Mouse (Mus musculus) left cerebral cortex, postnatal 36 days (tissue): ENCODE measurements at regions not wholly inside any gene's neighbourhood (a gene's known extent, or its start where the extent isn't known, plus 50 kb on each side); places are given as distances from the start of the nearest gene placed in this dataset.
"Not testable (repeated sequence)": the region's sequence is repeated elsewhere in the genome, so short reads cannot be mapped to it uniquely, and the experiment has no call there.

Experiments
- DNase-seq, 2 experiments: peaks; one replicate each; pipeline ENCODE4 v3.0.0; 2021 to 2022; ENCODE audit warnings: low spot score in 2 of 2, mixed read lengths in 1 of 2
- intact Hi-C: fragments of 180-260 bp; cut with DNase I; formaldehyde crosslinking; loops from one replicate; pipeline ENCODE4 v1.15.1; 2025

DNA sequence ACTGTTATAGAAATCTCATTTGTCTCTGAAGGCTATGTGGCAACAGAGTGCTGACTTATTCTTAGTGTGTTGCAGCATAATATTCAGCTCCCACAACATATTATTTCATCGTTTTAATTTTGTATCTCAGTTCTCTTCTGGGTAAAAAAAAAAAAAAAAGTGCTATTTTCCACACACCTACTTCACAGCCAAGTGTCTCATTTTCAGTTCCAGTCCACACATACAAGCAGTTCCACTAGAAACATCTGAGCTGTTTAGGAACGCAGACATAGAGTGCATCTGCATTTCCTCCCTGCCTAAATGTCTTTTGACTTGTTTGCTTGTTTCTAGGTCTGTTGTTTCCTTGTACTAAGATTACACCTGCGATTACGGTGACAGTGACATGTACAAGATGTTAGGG lies 328.3 kb downstream of the Casp12 start:
- no peak for DNase-seq
- intact Hi-C loops = no loop called here

- intact Hi-C loops = no loop called here
- DNase-seq = no peak
Measured at GRCm38 (mm10) chr9:5708482-5708881, 363.3 kb downstream of the Casp12 start.

GRCm38 (mm10) chr9:5709480-5709879 lies 364.2 kb downstream of the Casp12 start:
- no peak for DNase-seq
- intact Hi-C loops = no loop called here

DNA sequence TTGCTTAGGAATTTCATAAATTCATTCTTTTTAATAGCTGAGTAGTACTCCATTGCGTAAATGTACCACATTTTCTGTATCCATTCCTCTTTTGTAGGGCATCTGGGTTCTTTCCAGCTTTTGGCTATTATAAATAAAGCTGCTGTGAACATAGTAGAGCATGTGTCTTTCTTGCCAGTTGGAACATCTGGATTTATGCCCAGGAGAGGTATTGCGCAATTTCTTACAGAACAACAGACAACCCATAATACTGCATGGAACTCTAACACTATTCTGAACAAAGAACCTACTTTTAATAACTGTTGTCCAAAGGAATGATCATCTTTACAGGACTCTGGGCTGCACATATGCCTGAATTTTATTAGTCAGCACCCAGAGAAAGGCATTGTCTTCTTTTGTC lies 373.4 kb downstream of the Casp12 start:
- DNase-seq, intact Hi-C loops: not testable (repeated sequence)

- intact Hi-C loops = no loop called here
- DNase-seq = no peak
Measured at GRCm38 (mm10) chr9:5728843-5729242, 383.6 kb downstream of the Casp12 start.

DNA sequence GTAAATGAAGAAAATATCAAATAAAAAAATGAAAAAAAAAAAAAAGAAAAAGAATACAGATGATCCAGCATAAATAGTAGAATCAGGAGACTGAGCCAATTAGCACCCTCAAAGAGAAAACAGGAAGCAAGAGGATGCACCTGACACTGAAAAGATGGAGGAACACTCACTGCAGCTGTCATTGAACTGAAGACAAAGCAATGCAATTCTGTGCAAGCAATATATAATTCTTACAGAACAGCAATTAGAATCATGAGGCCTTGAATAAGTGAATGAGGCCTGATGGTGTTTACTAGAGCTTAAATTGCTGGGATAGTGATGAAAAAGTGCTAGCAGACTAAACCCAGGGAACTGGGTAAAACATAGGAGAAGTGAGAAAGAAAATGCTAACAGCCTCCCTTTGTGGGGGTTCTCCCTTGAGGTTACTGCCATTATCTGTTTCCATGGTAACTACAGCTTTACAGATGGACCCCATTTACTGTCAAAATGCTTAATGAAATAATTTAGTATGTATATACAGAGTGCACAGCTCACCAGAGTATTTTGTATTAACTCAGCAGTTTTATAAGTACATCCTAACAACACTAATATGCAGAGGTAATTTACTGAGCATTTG lies 407.6 kb downstream of the Casp12 start:
- intact Hi-C loops = no loop called here
- DNase-seq = no peak

DNA sequence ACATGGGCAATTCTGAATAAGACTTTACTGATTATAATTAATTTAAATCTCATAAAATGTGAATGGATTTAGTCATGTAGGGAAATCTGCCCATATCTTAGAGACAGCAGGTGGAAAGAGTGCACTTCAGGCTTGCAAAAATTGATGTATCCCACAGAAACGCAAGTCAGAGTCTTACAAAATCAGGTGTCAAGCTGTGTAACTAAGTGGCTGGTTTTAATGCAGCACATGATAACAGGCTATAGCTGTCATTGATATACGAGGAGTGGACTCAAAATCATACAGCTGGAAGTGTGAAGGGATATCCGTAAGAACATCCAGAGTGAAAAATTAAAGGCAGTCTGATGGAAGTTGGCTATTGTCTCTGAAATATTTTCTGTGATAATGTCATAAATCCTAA lies 408.6 kb downstream of the Casp12 start:
- no peak for DNase-seq
- intact Hi-C loops = no loop called here

DNA sequence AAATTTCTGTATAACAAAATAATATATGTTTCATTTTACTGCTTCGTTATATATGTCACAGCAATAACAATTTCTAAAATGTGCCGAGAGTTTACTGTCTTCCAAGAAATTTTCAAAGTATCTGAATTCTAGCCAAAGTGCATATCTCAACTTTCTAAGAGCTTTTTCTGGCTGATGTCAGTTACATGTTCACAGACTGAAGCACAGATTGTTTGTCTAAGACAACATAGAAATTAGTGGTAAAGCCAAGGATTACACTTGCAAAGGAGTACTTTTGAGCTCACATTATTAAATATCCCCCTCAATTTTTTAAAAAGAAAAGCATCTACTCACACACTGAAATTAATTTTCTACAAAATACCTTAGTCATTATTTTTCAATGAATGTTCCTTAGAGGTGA lies 407.2 kb upstream of the Pdgfd start:
- DNase-seq = no peak
- intact Hi-C loops = no loop called here

DNA sequence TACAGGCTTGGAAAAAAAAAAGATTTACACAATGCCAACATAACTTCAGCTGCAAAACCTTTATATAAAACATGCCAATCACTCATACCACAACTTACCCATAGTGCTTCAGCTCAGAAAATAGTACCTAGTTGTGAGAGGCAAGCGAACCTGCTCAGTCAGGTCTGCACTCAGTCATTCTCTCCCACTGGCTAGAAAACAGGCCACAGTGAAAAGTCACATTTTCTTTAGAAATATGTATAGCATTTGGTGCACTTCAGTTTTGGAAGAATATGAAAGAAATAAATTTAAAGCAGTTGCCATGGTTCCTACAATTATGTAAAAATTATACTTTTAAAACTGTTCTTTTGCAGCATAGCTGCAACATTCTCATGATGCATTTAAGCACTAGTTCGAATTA lies 398.5 kb upstream of the Pdgfd start:
- no peak for DNase-seq
- intact Hi-C loops = no loop called here

DNA sequence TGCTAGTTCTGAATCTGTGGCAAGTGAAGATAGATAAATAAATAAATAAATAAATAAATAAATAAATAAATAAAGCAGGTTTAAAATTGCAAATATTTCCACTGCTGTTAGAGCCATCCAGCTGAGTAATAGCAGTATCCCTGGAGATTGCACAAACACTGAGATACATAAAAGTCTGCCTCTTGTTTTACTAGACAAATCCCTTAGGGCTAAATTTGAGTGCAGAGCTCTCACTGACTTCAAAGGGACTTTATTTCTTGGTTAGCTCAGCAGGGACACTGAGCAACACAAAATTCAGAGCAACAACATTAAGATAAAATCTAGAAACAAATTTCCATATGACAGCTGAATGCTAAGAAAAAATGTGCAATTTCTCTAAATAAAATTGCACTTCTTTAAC lies 397.2 kb upstream of the Pdgfd start:
- DNase-seq = no peak
- intact Hi-C loops = no loop called here
